Mouse (Mus musculus): ENCODE results near the gene Lbr.

The Lbr gene

DNA sequence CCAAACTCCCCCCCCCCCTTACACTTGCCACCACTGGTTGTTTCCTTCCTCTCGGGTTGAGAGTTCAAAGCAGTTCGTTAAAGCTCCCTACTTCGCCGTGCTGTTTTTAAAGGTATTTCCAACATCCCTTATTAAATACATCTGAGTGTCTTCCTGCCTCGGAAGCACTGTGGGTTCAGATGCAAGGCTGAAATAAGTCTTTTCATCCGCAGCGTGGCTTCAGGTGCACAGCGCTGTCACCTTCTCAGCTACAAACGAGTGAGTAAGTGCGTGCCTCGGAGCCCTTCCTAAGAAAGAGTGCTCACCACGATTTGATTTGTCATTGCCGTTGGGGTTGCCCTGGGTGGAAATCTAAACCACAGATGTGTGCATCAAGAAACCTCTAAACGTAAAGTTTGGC, at the start of gene Lbr:
Lbr (minus strand) TSS at position 266 of the 400 bp plus-strand sequence.
- DNase-seq (ENCODE audit: low read depth, low spot score) = no peak

DNA sequence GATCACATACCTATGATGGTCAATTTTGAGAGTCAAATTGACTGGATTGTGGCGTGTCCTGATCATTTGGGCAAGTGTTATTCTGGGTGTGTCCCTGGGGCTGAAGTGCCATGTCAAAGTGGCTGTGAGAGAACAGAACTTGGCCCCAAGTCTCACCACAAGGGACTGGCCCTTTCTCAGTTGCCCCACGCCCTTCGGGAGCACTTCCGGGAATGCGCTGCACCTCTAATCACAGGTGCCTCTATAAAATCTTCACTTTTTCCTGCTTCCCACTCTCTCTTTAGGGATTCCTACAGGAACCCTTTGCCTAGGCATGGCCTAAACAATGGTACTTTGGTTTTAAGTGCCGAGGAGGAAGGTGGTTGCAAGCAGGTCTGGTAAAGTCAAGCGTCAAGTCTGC, 46.8 kb upstream of the Lbr start:
- DNase-seq (ENCODE audit: low read depth, low spot score) = no peak

DNA sequence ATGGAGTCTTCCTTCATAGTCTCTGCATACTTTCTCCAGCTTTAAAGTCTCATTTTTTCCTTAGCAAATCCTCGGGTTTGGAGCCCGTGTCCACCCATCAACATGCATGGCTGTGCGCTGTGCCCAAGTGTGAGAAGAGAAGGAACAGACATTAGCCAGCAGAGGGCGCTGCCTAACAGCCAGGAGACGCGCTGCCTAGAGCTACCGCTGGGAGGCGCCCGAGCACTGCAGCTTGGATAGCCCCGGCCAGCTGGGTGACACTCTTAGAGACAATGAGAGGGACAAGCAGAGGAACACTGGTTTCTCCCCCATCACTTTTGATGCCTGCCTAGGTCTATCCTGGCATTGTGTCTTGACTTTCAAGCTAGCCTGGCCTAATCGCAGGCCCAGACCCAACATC, 46.0 kb upstream of the Lbr start:
- peak; percentile 79 for DNase-seq (ENCODE audit: low read depth, low spot score)

DNA sequence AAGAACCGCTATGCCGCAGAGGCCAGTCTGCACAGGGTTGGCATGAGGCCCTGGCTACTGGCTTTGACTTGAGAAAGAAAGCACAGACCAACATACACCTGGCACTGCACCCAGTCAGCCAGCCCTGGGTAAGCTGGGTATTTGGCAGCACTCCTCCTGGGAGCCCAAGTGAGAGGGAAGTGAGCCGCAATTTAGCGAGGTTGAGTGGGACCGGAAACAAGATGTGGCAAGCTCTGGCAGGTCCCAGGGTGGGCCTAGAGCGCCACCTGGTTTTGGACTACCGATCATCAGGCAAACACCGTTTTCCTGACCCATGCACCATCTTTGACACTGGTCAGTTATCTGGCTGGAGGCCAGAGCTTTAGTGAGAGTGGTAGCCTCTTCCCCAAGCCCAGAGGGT, 38.7 kb upstream of the Lbr start:
- DNase-seq (ENCODE audit: low read depth, low spot score) = peak; percentile 64

DNA sequence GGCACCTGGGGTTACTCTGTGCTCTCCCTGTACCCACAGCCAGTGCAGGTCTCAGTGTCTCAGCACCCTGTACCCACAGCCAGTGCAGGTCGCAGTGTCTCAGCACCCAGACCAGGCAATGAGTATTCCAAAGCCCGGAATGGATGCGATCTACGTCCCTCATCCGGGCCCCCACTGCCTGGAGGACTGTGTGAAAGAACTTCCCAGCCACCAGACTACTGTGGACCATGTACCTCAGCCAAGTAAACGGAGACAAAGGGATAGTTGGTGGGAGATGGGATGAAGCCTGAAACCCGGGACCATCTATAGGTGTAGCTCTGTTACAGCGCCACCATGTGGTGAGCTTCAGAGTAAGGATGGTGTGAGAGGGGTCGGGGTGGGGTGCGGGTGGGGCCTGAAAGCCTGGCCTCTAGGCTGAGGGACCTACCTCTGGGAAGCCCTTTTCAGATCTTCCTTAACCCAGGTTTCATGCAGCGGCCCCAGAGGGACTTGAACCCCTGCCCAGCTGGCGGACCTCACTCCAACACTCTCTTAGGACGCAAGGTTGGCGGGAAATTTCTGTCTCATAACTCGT, 38.0 kb upstream of the Lbr start:
- no peak for DNase-seq (ENCODE audit: low read depth, low spot score)

DNA sequence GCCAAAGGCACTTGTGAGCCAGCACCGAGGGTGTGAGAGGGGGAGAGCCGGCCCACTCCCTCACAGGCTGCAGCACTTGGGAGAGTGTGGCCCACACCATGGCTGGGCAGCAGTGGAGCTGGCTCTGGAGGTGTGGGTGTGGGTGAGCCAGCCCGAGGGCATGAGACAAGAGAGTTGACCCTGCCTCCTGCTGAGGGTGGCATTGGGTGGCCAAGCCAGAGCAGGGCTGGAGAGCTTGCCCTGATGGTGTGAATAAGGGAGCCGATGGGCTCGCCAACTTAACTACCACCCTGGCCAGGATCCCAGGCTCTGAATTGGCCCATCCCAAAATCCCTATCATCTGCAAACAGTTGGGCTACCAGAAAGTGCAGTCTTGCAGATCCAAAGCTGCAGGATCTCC, 35.6 kb upstream of the Lbr start:
- no peak for DNase-seq (ENCODE audit: low read depth, low spot score)

DNA sequence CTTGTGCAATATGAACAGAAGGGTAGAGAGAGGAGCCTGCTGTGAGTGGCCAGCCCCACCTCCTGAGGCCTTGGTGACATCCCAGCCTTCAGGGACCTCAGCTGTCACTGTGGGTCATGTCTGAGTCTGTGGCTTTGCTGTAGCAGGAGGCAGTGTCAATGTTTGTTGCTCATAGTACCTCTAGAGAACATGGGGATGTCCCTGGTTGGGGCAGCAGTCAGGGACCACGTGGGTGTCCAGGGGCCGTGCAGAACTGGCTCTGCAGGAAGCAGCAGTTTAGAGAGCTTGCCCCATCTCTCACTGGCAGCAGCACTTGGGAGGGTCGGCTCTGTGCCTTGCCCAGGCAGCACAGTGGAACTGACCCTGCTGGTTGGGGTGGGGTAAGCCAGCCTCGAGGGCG, 34.2 kb upstream of the Lbr start:
- no peak for DNase-seq (ENCODE audit: low read depth, low spot score)

DNA sequence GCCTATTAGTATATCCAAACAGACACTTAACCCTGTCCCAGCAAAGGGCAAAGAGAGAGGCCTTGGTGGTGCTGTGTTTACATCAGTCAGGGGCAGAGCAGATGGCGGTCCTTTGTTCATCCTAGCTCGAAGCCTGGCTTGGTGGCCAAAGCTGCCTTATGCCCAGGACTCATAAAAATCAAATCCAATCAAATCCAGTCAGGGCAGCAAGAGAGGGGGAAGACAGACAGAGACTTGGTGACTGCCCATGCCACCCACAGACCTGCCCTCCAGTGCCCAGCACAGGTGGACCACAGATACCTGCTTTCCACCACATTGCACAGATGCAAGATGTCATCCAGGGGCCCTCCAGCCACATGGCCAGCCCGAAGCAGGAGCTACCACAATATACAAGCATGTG, 33.8 kb upstream of the Lbr start:
- no peak for DNase-seq (ENCODE audit: low read depth, low spot score)

DNA sequence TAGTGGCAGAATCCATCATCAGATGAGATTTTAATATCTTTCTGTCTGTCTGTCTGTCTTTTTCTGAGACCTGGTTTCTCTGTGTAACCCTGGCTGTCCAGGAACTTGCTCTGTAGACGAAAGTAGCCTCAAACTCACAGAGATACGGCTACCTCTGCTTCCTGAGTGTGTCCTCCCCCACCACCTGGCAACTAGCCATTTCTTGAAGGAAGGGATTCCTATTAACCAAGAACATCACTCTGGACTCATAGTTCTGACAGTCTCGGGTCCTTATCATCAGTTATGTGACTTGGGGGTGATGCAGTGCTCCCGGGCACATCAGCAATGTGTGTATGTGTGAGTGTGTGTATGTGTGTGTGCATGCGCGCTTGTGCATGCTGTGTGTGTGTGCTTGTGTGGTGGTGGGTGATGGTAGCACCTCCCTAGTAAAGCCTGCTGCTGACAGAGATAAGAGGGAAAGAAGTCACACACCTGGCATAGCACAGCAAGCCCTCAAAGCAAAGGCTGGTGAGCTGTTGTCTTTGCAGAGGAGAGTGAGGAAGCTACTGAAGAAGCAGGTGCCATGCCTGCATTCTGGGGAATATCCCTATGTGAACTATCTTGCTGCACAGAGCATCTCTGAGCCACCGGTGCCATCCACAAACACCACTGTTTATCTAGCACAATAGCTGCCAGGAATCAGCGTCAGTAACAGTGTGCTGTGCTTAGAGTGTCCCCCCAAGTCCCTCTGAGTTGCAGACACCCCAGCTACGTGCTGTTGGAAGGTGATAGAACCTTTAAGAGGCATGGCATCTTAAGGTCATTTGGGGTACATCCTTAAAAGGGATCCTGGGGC, 30.5 kb upstream of the Lbr start:
- DNase-seq (ENCODE audit: low read depth, low spot score) = no peak

DNA sequence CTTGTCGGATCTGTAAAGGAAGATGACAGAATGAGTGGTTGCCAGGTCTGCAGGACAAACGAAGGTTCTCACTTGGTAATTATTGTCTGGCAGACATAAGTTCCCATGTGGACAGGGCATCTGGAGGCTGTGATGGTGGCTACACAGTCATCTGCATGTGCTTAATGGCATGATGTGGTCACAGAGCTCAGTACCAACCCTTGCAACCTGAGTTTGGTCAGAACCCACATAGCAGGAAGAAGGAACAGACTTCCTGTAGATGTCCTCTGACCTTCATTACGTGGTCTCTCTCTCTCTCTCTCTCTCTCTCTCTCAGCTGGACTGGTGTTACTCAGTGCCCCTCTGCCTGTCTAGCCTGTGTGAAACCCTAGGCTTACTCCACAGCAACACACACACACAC, 29.8 kb upstream of the Lbr start:
- DNase-seq (ENCODE audit: low read depth, low spot score) = no peak

DNA sequence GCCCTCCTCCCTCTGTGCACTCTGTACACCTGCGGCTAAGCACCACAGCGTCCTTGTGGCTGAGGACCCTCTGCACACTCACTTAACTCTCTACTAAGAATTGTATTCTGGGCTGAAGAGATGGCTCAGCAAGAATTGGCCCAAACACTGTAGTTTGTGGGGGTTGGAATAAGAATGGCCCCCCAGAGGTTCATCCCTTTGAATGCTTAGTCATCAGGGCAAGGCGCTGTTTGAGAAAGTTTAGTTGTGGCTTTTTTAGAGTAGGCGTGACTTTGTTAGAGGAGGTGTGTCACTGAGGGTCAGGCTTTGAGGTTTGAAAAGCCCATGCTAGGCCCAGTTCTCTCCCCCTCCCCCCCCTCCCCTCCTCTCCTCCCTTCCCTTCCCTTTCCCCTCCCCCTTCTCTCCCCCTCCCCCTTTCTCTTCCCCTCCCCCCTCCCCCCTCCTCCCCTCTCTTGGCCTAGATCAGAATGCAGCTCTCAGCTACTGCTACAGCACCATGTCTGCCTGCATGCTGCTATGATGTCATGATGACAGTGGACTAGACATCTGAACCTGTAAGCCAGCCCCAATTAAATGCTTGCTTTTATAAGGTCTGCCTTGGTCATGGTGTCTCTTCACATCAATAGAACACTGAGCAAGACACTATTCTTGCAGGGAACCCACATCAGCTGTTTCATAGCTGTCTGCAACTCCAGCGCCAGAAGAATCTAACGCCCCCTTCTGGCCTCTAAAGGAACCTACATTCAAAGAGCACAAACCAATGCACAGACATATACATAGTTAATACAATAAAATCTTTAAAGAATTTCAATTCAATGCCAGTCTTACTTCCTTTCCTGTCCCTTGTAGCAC, 23.8 kb upstream of the Lbr start:
- DNase-seq (ENCODE audit: low read depth, low spot score) = no peak

DNA sequence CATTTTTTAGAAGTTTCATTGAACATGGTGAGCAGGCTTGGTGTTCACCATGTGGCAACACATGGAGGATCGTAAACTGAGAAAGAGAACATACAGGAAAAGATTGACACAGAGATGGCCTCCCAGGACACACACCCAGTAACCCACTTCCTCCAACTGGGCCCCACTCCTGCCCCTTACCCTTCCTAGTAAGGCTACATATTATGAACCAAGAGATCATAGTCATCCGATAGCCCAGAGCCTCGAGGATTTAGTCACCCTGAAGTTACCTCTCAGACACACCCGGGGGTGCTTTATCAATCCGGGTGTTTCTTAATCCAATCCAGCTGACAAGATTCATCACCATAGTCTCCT, 23.0 kb upstream of the Lbr start:
- DNase-seq (ENCODE audit: low read depth, low spot score) = no peak

DNA sequence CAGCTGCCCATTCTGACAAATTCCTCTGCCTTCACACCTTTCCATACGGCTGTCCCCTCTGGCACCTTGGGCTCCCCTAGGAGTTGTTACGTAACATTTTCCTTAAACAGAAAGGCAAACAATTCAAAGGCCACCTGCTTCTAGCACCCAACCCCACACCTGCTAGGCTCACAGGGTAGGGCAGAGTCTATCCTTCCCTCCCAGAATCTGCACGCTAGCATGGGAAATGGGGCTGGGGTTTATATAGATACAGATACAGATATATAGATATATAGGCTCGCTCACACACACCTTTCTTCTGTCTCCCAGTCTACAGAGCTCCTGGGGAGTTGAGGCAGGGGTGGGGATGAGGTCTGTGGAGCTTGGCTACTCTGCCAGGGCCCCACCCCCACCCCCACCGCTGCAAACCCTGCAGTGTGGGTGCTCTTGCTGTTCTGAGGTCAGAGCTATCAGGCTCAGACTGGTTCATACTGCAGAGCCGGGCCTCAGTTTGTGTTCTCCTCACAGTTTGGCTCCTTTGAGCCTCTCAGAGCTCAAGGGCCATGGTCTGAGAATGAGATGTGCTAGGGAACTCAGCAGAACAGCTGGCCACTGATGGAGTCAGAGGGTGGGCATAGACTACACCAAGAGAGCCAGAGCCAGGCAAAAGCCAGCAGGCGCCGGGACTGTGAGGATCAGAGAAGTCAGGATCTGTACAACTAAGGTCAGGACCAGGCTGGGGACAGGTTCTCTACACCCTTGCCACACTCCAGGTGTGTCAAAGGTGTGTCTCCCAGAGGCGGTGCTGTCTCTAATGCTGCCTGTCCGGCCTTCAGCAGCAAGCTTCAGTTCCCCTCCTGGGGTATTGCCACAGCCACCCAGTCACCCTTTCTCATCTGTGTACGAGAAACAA, 22.4 kb upstream of the Lbr start:
- DNase-seq (ENCODE audit: low read depth, low spot score) = no peak

DNA sequence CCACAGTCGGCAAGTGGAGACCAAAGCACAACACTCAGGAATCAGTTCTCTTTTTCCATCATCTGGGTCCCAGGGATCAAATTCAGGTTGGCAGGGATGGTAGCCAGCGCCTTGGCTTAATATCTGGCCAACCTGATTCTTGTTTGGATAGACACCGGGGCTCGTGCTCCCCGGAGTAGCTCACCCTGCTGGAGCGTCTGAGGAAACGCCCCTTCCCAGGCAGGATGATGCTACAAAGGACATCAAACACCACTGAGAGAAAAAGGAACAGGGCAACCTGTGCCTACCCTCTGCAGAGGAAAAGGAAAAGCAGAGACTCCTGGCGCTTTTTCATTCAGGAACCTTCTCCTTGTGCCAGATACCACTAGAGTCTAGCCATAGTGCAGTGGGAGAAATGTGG, 20.6 kb upstream of the Lbr start:
- DNase-seq (ENCODE audit: low read depth, low spot score) = no peak

DNA sequence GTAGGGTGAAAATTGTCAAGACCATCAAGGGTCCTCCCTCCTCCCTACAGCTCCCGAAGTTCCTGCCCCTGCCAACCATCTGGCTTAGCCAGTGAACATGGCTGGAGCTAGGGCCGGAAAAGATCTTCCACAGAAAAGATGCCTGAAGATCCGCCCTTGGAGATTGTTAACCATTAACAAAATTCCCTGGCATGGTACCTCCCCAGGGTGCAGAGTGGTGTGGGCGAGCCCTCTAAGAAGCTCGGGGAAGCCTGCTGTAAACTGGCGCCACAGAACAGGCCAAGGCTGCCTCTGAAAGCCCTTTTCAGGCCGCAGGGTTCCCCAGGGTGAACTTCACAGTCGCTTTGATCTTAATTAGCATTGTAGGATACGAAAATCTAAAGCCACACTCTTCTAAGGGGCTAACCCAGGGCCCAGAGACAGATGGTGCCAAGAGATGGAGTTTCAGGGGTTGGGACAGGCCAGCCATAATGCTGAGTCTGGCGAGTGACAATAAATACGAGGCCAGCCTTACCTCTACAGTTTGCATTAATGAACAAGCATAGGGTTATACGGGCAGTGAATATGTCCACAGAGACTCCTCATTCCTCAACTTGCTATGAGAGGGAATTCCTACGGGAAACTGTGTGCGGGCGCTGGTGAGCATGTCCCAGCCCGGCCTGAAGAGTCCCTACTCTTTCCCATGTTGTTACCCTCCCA, 20.0 kb upstream of the Lbr start:
- no peak for DNase-seq (ENCODE audit: low read depth, low spot score)

DNA sequence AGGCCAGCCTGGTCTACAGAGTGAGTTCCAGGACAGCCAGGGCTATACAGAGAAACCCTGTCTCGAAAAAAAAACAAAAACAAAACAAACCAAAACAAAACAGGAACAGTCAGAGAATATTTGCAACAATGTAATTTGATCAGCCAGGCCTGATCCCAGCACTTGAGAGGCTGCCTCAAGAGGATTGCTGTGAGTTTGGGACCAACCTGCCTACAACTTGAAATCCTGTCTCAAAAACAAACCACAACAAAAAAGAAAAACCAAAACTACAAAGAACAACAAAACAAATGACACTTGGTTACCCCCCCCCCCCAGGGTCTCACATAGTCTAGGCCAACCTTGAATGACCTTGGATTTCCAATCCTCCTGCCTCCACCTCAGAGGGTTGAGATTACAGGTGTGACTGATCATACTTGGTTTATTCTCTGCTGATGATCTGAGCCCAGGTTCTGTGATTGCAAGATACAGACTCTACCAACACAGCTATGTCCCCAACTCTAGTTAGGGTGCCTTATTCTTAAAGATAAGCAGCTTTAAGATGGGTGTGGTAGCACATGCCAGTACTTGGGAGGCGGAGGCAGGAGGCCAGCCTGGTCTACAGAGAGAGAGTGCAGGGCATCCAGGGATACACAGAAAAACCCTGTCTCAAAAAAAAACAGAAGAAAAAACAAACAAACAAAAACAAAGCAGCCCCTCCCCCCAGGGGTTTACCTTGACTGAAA, 18.5 kb upstream of the Lbr start:
- DNase-seq (ENCODE audit: low read depth, low spot score) = no peak

DNA sequence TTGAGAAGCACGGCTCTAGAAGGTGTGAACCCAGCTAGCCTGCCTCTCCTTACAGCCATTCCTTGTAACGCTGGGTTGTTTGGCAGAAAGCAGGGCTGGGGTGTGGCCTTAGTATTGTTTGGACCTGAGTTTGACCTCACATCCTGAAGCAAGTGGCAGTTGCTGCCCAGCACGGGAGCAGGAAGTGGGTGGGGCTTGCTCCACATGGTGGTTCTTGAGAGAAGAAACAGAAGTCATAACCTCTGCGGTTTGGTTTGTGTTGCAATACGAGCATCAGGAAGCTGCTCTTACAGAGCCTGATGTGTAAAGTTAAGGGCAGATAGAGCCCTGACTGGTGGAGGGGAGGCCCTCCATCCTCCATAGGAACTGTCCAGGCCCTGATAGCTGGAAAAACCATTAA, 17.8 kb upstream of the Lbr start:
- DNase-seq (ENCODE audit: low read depth, low spot score) = peak; percentile 86

DNA sequence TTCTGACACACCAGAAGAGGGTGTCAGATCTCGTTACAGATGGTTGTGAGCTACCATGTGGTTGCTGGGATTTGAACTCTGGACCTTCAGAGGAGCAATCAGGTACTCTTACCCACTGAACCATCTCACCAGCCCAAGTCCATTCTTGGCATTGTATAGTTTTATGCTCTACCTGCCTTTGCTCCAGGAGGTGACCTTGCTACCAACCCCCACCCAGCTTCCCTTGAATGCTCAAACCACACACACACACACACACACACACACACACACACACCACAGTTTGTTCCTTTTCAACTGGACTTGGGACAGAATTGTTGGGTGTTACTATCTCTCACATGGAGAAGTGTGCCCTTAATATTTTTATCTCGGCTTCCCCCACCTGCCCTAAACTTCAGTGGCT, 13.5 kb upstream of the Lbr start:
- no peak for DNase-seq (ENCODE audit: low read depth, low spot score)

DNA sequence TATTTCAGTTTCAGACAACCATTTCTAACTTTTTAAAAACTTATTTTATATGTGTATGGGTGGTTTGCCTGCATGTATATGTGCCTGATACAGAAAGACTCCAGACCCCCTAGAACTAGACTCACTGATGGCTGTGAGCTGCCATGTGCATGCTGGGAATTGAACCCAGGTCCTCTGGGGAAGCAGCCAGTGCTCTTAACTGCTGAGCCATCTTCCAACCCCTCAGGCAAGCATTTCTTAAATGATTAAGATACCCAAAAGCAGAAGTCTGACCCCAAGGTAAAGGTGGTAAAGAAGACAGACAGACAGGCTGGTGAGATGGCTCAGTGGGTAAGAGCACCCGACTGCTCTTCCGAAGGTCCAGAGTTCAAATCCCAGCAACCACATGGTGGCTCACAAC, 12.0 kb upstream of the Lbr start:
- DNase-seq (ENCODE audit: low read depth, low spot score) = no peak

DNA sequence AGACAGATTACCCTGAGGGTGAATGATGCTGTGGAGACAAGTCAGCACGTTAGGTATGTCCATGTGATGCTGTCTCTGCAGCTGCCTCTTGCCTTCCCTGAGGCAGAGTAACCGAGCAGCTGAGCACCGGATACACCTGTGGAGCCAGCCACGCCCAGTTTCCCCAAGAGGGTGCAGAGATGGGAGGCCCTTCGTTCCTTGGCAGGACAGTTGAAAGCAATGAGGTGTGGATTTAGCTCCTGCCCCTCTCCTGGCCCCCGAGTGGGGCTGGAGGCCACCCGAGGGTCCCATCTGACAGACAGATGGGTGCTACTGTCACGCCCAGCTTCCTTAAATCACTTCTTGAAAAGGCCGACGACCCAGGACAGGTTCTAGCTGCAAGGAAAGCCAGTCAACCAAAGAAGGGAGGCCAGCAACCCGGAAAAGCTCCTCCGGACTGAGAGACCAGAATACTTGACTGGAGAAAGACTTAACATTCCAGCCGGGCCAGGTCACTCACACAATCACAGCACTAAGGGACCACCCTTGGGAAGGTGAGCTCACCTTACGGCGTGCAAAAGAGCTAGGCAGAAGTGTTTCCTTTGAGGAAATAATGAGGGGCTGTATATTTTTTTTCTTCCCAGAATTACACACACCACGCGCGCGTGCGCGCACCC, 10.4 kb upstream of the Lbr start:
- DNase-seq (ENCODE audit: low read depth, low spot score) = peak; percentile 43
